ENCODE assay signal across 10 mouse cellular contexts in the genomic region with DNA sequence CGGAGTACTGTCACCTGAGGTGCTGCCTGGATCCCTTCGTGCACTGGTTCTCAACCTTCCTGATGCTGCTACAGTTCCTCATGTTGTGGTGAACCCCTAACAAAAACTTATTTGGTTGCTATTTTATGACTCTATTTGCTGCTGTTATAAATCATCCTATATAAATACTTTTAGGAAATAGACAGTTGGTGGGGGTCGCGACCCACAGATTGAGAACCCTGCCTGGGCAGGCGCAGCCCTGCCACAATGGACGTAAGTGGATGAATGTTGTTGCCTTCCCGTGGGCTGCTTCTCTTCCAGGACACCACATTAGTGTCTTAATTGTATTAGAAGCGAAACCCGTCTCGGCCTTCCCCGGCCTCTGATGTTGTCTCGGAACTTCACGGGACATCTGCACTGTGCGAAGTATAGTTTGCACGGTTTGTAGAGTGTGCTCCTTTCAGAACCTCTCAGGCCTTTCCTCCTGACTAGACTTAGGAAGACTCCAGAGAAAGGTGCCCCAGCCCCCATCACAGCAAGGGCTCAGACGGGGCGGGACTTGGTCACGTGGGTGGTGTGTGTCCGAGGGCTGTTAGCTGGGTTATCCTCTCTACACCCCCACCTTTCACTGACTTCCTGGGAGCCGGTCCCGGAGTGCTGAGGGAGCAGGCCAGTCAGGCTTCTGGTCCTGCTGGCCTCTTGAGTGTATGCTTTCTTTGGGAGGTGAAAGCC. TPM values are rescaled to one million over a fixed set of nuclear protein-coding genes. Genes with fewer than 3 reads are reported as not detected.
DNase-seq lines count a peak whose midpoint lies in the region; ATAC-seq lines count a peak whose summit lies in the region.
"Had no signal": no experiment of that assay in that cellular context is flagged by ENCODE, and none has a peak within 500 bp of the region (broad histone marks: within the 10 kb centered on the region; RNA-seq: fewer than 3 reads in every experiment).

No protein-coding gene starts in this region.

- H3K4me2 ChIP-seq in heart, embryonic 12.5 days = peak overlapping the region; percentile 11; the same call in 1 of the 2 replicates
- no peak overlapping the region for H3K4me2 ChIP-seq in forebrain, embryonic 16.5 days (ENCODE audit: low read length)

- H3K9ac ChIP-seq in heart, embryonic 12.5 days = no peak overlapping the region; the same call in 1 of the 2 replicates
- H3K9ac ChIP-seq in forebrain, embryonic 16.5 days (replicated peaks; ENCODE audit: low read depth, low read length) = no peak overlapping the region

- no peaks in the 10 kb centered on the region for H3K27me3 ChIP-seq in heart, embryonic 12.5 days (replicated peaks)
- H3K27me3 ChIP-seq in forebrain, embryonic 16.5 days (replicated peaks; ENCODE audit: control insufficient read depth, insufficient read depth, low read length) = no peaks in the 10 kb centered on the region

- no peaks in the 10 kb centered on the region for H3K36me3 ChIP-seq in heart, embryonic 12.5 days
- no peaks in the 10 kb centered on the region for H3K36me3 ChIP-seq in forebrain, embryonic 16.5 days (ENCODE audit: control insufficient read depth, insufficient read depth)

- H3K4me3 ChIP-seq in heart, embryonic 12.5 days = no peak overlapping the region
- H3K4me3 ChIP-seq in forebrain, embryonic 16.5 days (replicated peaks; ENCODE audit: low read length) = no peak overlapping the region

- ATAC-seq in heart, embryonic 12.5 days (ENCODE audit: insufficient number of reproducible peaks, low FRiP score) = 0 out of 2 replicates have a peak, but pooled peaks have one; percentile 35
- ATAC-seq in forebrain, embryonic 16.5 days = no peak

- H3K27ac ChIP-seq in heart, embryonic 12.5 days (ENCODE audit: poor library complexity, severe bottlenecking) = no peak overlapping the region
- H3K27ac ChIP-seq in forebrain, embryonic 16.5 days (ENCODE audit: low read length) = no peak overlapping the region

- DNase-seq in heart, adult 8-10 months (ENCODE audit: low spot score) = no peak
- DNase-seq in ES-CJ7 (ENCODE audit: low read depth, low spot score) = peak; percentile 60
- DNase-seq in kidney, postnatal 10 days = peak; percentile 75
- peak; percentile 31 for DNase-seq in lung, postnatal 14 days
- DNase-seq in ovary, postnatal 14 days (ENCODE audit: low spot score) = no peak
- DNase-seq in adrenal gland, postnatal 14 days = no peak
- DNase-seq: cerebellum, adult 9-10 months; gastrocnemius, postnatal 36 days had no signal

- H3K4me1 ChIP-seq in heart, embryonic 12.5 days (replicated peaks) = peaks cover 42% of the 10 kb centered on the region
- H3K4me1 ChIP-seq in forebrain, embryonic 16.5 days (replicated peaks; ENCODE audit: control insufficient read depth, insufficient read depth, low read length) = peaks cover 2% of the 10 kb centered on the region; the same call in 1 of the 2 replicates

- H3K9me3 ChIP-seq in heart, embryonic 12.5 days (replicated peaks) = no peaks in the 10 kb centered on the region
- H3K9me3 ChIP-seq in forebrain, embryonic 16.5 days (ENCODE audit: control insufficient read depth, low read length) = no peaks in the 10 kb centered on the region

- WGBS in heart, embryonic 12.5 days = 49% methylated on average over 21 of the region's 21 CpGs
- 57% methylated on average over 21 of the region's 21 CpGs for WGBS in forebrain, embryonic 16.5 days

RNA-seq across cellular contexts. Expression of a gene that starts 40.0 kb away (rescaled TPM):
- polyA plus RNA-seq in heart, embryonic 12.5 days (2016; fragmentation: Nextera tagmentation; extraction: Ambion mirVana) = 9.1 and 11.2 TPM in 2 replicates
- total RNA-seq in heart, adult 8-10 months (2022) = 10 to 100 TPM; 23.1 to 24.3 (median 23.7) TPM
- 2.8 and 3.6 TPM in 2 replicates for polyA plus RNA-seq in forebrain, embryonic 16.5 days (2015; fragmentation: Nextera tagmentation; extraction: Ambion mirVana)
- total RNA-seq in adrenal gland, postnatal 14 days (2021) = 48.9 and 51.8 TPM in 2 replicates

Comparison
In these comparisons a context has a peak if more than half of its experiments do, and no peak if none do; other contexts are left out.
1. DNase-seq: peak in ES-CJ7 (single experiment), kidney, postnatal 10 days (single experiment) and lung, postnatal 14 days (single experiment); none in heart, adult 8-10 months (single experiment), ovary, postnatal 14 days (single experiment) and adrenal gland, postnatal 14 days (single experiment).